Mouse (Mus musculus) spleen, postnatal 4 days (tissue): ENCODE results near the gene Dynlt1c.
A peak's percentile ranks its signal among the peaks of the same experiment; 100 is the strongest.
"Not testable (repeated sequence)": the region's sequence is repeated elsewhere in the genome, so short reads cannot be mapped to it uniquely, and the experiment has no call there.

Source experiments
- DNase-seq, 2 experiments: peaks; one replicate each; pipeline ENCODE4 v3.0.0; 2022; ENCODE audit warnings: low spot score in 2 of 2

Gene Dynlt1c

DNA sequence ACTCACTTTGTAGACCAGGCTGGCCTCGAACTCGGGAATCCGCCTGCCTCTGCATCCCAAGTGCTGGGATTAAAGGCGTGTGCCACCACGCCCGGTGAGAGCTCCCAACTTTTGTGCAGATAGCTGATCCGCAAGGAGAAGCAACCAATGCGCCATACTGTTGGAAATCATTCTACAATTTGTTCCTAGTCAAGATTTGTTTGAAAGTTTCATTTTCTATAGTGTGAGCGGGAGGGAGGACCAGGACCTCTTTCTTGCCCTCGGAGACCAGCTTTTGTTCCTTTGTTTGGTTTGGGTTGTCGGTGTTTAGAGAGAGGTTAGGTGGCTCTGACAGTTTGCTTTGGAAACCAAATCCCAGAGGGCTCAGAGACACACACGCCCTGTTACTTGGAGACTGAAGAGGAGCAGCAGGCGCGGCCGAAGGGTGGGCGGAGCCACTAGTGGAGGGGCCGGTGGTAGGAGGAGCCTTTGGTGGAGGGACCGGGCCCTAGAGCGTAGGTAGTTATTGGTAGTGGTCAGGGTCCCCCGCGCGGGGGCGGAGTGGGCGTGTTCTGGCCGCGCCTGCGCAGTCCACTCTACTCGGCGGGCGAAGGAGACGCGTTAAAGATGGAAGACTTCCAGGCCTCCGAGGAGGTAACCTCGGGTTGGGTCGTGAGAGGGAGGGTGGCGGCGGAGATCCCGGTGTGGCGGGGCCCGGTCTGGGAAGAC is at the start of gene Dynlt1c:
Gene Dynlt1c (plus strand): TSS at position 468 of the 708 bp plus-strand sequence.
- peak; percentile 75 to 80 for DNase-seq

DNA sequence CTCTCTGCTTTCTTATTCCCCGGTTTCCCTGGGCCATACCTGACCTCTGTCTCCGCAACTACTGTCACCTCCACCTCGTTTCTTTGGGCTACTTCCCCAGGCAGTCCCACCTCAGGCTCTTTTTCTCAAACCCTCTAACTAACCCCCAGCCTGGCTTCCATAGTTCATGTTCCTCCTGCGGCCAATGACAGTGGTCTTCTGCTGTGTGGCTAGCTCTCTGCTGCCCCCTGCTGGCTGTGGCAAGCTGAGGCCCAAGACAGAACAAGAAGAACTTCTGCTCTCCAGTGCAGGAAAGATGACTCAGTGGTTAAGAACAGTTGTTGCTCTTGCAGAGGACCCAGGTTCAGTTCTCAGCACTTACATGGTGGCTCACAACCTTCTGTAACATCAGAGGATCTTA is 47.7 kb upstream of the Dynlt1c start:
- not testable (repeated sequence) for DNase-seq

DNA sequence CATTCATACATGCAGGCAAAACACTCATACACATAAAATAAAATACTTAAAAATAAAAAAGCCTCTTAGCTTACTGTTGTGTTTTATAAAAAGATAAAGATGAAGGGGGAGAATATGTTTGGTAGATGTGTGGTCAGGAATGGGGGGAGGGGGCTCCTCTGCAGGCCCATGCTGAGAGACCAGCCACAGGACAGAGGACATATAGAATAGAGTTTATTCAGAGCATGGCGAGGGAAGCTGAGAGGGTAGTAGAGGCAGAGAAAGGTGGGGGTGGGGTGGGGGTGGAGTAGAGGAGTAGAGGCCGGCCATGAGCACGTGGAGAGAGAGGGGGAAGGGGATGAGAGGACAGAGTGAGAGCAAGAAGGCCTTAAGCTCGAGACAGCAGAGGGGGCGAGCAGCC is 47.2 kb upstream of the Dynlt1c start:
- not testable (repeated sequence) for DNase-seq

GRCm38 (mm10) chr17:6559447-6560133 is 41.9 kb upstream of the Dynlt1c start:
- DNase-seq, result not testable (repeated sequence)

GRCm38 (mm10) chr17:6564866-6565265 is 36.6 kb upstream of the Dynlt1c start:
- not testable (repeated sequence) for DNase-seq

DNA sequence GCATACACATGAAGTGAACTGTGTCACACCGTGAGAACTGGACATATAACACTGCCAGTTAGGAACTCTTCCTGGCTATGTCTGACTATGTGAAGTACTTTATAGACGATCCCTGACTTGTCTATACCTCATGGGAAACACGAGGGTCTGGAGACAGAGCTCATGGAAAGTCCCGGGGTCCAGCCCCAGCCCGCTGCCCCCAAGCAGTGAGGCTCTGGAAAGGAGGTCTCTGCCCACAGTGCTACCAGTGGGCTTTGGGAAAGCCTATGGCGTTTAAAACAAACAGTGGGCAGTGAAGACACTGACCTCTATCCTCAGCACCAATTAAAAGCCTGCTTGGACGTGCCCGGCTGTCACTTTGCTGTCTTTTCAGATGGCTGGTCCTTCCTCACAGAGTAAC is 33.6 kb upstream of the Dynlt1c start:
- DNase-seq, result not testable (repeated sequence)

DNA sequence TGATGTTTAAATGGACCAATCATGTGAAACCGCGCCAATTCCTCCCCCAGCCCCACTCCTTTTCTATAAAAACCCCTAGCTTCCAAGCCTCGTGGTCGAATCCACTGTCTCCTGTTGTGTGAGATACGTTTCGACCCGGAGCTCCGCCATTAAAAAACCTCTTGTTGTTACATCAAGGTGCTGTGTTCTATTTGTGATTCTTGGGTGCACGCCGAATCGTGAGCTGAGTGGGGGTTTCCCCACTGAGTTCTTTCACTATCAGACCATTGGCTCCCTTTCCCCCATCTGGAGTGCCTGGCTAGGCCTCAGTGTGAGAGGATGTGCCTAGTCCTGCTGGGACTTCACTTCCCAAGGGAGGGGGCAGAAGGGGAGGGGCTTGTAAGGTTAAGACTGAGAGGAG is 30.2 kb upstream of the Dynlt1c start:
- not testable (repeated sequence) for DNase-seq

DNA sequence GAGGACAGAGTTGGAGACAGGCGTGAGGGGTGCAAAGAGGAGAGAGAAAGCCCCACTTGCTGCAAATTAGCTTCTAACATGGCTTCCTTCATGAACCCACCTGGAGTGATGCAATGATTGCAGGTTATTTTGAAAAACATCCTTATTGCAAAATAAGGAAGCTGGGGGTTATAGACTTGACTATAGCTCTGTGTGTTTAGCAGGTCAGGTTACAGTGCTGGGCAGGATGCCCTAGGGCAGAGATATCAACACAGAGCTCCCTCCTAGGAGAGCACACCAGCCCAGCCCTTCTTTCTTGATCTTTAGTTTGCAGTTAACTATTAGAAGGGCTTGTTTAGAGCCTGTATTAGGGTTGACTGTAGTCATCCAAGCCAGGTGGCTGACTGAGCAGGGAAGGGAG is 29.3 kb upstream of the Dynlt1c start:
- DNase-seq, result not testable (repeated sequence)

DNA sequence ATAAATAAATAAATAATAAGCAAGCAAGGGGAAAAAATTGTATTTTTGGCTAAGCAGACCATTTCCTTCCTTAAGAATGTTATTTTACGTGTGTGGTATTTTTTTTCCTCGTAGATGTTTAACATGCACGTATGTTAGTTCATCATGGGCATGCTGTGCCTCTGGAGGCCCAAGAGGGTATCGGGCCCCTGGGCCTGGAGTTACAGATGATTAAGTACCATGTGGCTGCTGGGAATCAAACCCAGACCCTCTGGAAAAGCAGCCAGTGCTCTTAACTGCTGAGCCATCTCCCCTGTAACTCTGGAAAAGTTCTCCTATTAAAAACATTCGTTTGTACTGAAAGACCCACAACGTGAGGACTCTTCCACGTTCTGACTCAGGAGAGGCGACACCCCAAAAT is 26.1 kb upstream of the Dynlt1c start:
- DNase-seq, result not testable (repeated sequence)

DNA sequence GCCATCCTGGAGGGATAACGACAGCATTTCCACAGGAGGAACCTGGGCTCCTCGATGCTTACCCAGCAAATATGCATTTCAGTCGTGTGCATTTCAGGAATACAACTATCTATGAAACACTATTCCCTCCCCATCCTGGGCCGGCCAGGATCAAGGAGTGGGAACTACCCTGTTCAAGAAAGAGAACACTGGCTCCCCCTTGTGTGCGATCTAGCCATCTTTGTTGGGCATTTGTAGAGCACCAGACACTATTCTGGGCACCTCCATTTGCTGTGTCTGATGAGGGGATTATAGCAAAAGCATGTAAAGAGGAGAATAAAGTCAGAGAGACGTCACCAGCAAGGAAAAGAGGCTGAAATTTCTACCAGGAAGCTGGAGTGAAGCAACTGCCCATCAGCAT is 12.8 kb upstream of the Dynlt1c start:
- DNase-seq, result not testable (repeated sequence)

DNA sequence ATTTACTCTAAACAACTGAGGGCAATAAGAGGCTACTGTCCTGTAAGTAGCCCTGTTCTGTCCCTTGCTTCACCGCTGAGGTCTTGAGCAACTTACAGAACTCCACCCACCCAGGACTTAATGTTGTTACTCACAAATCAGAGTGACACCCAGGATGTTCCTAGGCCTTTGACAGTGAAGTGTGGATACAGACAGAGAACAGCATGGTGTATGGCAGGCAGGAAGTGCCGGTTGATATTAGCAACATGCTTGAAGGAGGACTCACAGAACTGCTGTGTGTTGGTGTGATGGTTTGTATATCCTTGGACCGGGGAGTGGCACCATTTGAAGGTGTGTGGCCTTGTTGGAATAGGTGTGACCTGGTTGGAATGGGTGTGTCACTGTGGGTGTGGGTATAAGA is 9.4 kb upstream of the Dynlt1c start:
- not testable (repeated sequence) for DNase-seq

GRCm38 (mm10) chr17:6593896-6594295 is 7.6 kb upstream of the Dynlt1c start:
- not testable (repeated sequence) for DNase-seq

DNA sequence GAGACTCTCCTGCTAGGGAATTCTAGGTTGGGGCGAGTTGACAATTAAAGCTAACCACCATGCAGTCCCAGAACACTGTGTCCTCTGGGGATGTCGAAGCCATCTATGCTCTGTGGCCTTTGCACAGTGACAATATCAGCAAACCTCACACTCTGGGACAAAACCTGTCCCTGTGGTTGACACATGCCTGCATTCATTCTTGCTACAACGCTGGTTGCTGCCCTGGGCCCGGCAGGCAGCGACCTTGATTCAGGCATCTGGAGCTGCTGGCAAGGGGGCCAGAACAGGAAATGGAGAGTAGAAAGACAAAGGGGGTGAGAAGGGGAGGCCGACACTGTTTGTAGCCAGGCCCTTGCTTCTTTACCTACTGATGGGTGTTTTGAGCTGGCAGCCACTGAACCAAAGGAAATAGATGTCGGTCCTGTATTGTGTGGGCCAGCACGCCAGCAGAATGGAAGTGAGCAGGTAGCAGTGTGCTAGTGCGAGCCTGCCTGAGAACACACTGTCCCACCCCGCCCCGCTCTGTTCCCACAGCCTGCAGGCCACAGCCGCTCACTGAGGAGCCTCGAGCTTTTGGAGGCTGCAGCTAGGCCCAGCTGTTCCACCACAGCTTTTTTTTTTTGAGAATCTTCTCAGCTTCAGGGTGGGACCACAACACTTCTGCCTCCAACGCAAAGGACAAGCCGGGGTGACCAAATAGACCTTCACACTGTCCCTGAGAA is 5.5 kb upstream of the Dynlt1c start:
- DNase-seq, result peak in 1 of 2 experiments; percentile 61

DNA sequence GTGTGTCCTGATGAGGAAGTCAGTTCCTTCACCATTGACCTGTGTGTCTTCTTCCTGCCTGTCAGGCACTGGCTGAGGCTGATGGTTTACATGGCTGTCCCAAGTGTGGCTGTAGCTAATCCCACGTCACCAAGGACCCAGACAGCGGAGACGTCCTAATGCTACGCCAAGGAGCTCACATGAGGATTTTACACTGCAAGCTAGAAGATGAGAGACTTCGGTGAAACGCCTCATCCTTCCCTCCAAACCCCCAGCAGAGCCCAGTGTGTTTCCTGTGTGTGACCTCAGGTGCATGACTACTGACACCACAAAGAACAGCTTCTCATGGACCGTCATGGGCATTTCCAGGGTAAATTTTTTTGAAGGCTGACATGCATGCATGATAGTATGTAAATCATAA is 3.1 kb upstream of the Dynlt1c start:
- not testable (repeated sequence) for DNase-seq

GRCm38 (mm10) chr17:6600216-6600911 is 1.1 kb upstream of the Dynlt1c start:
- not testable (repeated sequence) for DNase-seq

DNA sequence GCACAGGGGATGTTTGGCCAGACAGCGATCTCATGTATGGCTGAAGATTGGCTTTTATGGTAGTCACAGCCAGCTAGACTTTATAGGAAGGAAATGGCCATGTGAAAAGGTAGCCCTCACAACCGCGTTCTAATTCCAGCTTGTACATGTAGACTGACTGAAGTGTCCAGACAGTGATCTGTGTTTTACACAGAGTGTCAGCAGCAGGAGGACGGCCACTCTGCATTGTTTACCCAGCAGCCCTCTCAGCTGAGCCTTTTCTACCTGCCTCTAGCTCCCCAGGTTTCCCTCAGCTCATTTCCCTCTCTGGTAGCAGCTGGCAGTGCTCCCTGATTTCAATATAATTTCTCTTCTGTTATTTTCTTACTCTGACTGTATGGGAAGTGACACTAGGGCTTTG is 734 bp downstream of the Dynlt1c start:
- not testable (repeated sequence) for DNase-seq

DNA sequence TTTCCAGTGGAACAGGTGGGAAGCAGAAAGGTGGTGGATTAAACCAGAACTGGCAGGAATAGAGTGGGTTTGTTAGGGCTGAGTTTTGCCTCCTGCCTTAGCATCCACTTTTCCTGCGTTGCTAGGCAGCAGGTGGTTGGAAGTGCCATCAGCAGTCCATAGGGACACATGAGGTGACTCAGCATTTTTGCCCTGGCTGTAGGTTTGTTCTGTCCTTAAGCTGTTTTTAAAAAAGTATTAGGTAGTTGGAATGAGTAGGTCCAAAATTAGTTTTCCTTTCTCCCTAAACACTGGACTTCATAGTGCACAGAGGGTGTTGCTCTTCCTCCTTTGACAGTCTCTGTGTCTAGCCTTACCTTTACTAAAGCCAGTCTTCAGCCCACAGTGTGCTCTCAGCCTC is 3.9 kb downstream of the Dynlt1c start:
- not testable (repeated sequence) for DNase-seq

GRCm38 (mm10) chr17:6613524-6613923 is 12.1 kb downstream of the Dynlt1c start:
- DNase-seq, result peak in 1 of 2 experiments; percentile 61

- peak in 1 of 2 experiments; percentile 60 for DNase-seq
These were observed 12.8 kb downstream of the Dynlt1c start for GRCm38 (mm10) chr17:6614316-6614715.

GRCm38 (mm10) chr17:6616731-6617130 is 15.3 kb downstream of the Dynlt1c start:
- DNase-seq, result not testable (repeated sequence)

DNA sequence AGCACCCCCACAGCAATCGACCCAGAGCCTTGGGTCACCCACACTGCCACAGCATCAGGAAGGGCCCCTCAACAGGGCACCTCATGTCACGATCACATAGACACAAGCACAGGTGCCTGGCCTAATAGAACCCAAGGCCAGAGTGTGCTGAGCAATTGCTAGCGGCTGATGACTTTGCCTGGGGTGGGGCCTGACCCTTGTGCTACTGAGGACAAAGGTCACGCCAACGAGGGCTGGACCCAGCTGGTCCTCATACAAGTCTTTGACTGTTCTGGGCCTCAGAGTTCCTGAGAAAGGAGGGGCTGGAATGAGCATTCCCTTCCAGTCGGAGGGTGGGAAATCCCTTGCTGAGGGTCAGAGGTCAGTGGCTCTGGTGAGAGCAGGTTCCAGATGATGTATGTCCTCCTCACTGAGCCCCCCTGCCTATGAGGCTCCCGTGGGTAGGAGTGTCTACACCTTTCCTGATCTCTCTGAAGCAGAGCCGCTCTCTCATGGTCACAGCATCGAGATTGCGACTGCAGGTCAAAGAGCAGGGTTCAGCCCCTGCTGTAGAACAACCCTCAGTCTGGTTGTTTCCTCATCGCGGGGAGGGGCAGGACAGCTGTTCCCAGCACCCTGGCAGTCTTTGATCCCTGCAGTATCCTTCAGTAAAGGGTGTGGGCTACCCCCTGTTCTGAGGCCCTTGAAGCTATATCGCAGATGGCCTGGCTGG is 16.4 kb downstream of the Dynlt1c start:
- DNase-seq, result not testable (repeated sequence)
